Mouse (Mus musculus) frontal cortex, postnatal 36 days (tissue): ENCODE measurements around the gene Bmper.

Experiments used
- DNase-seq, 2 experiments: peaks; one replicate each; pipeline ENCODE4 v3.0.0; 2022; ENCODE audit warnings: low spot score in 2 of 2

Gene Bmper

DNA sequence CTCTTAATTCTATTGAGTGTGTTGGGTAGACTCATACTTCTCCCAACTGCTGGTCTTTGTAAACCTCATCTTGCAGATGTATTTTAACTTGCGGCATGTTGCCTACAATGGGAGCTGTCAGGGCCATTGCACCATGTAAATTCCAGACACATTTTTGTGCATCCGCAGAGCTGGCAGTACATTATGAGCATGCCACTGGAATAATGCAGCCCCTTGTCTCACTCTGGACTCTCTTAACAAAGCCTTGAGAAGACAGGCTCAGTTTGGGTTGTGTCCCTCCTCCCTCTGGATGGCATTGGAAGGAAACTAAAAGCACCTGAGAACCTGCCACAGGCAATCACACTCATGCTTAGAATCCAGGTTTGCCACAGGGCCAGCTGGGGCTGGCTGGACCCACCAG is 209.8 kb downstream of the Bmper start:
- DNase-seq: no peak

DNA sequence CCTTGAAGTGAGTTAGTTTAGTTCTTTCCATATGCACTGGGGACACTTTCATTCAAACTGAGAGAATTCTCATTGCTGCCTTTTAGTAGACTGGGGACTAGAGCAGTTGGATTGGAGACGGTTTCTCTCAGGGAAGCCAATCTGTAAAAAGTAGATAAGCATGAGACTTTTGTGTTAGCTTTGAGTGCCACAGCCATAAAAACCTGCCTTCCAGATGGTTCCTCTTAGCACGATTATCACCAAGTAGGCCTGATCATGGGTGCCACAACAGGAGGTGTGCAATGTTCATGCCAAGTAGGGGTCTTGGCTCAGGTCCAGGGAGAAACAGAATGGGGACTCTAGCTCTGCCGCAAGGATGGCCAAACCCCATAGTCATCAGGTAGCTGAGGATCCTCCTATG is 210.4 kb downstream of the Bmper start:
- DNase-seq: peak in 1 of 2 experiments; percentile 22

DNA sequence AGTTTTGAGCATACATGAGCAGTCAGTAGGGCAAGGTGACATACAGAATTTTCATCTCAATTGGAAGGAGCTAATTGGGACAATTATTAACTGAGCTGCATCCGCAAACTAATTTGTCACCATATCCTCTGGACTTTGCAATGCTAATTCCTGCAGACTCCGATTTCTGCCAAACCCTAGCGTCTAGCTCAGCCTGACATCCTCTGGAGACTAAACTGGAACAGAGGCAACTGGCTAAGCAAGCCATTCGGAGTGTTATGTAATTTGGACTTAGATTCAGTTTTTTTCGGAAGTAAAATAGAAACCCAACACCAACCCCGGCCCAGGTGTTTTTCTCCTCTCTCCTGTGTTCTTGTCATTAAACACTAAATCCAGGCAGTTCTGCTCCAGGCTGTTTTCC is 213.9 kb downstream of the Bmper start:
- peak in 1 of 2 experiments; percentile 35 for DNase-seq

DNA sequence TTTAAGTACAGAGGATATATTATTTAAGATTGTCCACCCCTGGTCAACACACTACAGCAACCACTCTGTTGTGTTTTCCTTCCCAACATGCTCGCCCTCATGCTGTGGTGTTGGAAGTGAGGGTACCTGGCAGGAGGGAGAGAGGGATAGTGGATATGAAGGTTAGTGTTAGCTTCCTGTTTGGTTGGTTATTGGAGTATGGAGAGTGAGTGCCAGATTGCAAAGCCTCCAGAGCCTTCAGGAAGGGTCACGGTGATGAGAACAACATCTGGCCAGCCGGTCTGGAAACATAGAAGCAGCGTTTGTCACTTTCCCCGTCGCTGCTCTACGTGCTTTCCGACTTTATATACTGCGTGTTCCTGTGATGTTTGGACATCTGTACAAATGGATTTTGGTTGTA is 215.8 kb downstream of the Bmper start:
- DNase-seq: no peak

DNA sequence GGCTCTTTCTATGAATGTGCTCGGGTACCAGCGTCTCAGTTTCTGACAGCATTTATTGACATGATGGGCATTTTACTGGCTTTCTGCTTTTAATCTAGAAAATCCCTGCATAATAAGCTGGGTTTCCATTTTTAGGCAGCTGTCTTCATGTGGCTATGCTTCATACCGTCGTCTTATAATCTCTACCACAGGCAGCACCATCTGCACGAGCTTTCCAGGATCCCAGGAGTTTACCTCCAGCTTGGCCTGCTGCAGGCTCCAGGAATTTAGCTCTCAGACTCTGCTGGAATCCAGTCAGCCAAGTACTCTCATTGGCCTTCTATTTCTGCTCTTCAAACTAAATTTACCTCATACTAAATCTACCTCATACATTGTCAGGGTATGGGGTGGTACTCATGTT is 219.3 kb downstream of the Bmper start:
- no peak for DNase-seq

DNA sequence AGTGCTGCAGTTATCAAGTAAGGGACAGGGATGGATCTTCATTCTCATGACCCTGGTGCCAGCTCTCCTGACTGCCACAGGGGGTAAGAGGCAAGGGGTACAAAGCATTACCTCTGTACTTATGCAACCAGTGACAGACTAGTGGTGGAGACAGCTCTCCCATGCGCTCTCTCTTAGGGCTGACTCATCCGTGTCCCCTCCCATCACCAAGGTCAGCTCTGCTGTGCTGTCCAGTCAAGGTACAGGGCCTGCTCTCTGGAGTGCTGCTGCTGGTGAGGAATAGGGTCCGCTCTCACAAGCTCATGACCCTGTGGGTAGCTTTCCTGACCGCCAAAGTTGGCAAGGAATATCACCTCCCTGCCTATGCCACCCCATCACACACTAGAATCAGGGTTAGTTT is 222.1 kb downstream of the Bmper start:
- no peak for DNase-seq

DNA sequence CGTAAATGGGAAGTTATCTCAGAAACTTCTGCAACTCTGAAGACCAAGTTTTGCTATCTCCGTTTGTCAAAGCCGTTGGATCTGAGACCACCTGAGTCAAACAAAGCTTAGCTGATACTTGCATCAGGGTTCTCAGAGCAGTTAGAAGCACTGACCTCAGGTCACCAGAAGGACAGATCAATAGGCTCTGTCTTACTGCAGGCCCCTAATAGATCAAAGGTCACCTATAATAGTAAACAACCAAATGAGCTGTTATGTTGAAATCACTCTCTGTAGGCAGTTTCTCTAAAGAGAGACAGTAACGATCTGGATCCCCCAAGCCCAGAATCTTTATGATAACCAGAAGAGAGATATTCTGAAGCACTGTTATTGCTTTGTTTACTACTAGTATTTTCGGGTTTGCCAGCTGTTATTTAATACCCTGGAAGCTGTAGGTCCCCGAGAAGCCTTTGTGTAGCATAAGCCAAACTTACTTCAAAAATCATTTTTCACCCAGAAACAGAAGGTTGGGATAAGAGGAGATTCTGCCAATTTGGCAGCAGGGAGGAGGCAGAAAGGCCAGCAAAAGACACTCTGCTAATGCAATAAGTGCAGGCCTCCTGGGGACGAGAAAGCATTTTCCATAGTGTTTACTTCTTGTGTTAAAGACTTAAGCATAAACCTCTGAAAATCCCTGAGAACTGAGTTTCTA is 224.5 kb downstream of the Bmper start:
- no peak for DNase-seq

DNA sequence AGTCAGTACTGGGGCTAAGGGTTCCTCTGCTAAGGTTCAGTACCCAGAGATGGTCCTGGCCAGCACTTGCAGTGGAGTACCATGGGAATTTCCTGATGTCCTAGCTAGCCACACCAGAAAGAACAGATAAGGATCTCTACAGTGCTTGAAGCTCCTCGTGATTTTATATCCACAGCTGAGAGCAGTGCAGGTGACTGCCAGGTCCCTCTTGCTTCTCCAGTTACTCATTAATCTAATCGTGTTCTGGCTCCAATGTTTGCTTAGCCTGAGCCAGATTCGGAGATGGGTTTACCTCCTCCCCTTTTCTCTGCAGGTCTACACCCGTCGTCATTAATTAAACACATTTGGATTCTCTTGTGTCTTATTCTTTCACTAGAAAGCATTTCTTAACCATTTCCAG is 230.4 kb downstream of the Bmper start:
- DNase-seq: no peak

DNA sequence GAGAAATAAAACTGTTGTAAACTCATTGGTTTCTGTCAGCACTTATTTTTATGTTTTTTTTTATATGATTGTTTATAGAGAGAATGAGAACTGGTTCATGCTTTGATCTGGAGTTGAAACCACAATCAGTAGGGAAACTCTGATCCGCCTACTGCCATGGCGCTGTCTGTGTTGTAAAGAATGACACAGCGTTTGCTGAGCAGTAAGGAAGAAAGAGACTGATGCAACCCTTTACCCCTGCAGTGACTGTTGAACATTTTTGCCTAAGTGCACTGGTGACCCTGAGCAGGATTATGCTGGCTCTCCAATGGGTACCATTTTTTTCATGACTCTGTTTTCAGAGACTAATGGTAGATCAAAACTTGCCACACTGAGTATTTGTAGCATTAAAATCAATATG is 234.3 kb downstream of the Bmper start:
- DNase-seq: no peak

DNA sequence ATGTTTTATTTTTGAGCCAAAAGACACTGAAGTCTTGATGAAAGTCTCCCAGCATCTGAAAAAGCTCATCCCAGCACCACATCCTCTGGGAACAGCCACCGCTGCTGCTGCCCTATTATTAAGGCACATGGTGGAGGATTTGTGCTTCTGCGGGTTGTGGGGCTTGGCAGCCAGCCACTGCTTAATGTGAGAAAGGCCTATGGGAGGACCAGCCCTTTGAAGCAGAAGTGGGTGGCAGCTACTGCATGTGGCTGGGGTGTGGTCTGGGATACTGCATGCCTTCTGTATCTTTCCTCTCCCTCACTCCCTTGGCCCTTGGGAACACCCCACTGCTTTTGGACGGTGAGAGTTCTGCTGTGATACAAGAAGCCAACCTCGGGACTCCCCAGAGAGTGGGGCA is 237.8 kb downstream of the Bmper start:
- DNase-seq: no peak

DNA sequence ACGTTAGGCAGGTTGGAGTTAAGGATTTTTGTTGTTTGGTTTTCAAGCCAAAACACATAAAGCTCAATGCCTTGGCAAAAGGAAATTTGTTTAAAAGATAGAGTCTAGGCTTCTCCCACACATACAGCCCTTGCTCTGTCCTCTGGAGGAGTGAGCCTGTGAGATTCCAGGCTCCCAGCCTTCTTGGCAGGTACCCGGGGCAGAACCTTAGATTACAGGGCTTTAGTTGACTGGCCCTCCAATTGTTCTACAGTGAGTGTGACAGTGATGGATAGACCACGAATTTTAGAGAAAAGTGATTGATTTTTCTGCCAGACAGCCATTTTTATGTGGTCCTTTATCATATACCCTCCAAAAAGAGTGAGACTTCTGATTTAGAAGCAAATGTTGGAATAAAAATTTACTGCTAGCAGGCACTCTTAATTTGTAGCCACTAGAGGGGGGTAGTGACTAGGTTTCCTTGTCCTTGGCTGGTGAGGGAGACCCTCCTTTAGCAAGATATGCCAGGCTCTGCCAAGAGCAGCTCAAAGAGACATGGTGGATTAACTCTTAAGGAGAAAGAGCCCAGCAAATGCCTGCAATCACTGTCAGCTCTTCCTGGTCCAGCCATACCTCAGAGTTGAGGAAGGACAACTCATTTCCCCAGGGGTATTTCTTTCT is 240.2 kb downstream of the Bmper start:
- peak; percentile 30 to 72 for DNase-seq

DNA sequence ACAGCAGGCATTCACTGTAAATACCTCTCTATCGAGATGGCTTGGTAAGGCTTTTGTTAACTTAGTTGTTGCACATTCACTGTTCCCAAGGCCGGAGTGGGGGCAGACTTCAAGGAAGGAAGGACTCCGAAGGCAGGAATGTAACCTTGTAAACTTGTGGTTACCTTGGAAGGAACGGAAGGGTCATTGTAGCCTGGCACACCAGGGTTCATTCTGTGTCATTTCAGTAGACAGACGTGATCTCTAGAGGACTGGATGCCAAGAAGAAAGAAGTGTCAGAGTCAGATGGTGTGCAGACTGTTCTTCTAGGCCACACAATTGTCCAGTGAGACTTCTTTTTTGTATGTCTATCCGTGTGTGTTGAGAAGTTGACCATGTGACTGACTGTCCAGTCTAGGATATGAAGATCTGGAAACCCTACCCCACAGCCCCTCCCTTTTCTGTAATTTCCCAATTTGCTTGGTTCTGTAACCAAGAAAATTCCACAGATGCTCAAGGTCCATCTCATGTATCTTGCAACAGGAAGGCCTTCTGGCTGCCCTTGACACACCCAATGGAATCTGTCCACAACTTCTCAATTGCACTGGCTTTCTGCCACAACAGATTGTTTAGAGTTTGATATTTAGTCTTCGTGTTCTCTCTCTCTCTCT is 242.2 kb downstream of the Bmper start:
- DNase-seq: no peak

DNA sequence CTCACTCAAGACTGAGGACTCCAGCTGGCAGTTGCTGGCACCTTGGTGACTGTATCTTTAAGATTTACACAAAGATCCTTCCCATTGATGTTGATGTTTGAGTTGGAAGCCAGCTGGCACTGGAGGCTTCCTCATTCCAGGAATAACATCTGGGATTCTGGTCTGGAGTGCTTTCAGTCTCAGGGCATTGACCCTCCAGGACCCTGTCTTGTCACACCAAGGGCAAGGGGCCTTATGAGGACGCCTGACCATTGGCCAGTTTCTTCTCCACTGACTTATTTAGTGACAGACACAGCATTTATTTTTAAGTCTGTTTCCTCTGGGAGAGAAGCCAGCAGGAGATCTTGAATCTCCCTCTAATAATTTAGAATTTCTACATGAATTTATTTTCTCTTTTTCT is 247.0 kb downstream of the Bmper start:
- no peak for DNase-seq

DNA sequence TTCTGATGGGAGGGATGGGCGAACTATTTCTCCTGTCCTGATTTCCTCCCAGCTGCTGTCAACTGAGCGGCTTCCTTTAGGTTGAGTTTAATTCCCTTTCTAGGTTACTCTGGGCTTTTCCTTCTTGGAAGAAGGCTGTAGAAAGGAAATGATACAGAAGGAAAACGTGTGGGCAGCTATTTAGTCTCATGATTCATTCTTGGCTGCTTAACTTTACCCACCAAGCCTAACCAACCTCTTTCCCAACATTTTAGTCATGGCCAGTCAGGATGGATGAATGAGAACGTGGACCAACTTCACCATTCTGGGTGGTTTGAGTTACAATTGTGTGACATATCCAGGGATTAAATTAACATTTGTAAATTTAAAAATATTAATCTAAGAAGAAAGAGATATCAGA is 263.0 kb downstream of the Bmper start:
- DNase-seq: no peak

DNA sequence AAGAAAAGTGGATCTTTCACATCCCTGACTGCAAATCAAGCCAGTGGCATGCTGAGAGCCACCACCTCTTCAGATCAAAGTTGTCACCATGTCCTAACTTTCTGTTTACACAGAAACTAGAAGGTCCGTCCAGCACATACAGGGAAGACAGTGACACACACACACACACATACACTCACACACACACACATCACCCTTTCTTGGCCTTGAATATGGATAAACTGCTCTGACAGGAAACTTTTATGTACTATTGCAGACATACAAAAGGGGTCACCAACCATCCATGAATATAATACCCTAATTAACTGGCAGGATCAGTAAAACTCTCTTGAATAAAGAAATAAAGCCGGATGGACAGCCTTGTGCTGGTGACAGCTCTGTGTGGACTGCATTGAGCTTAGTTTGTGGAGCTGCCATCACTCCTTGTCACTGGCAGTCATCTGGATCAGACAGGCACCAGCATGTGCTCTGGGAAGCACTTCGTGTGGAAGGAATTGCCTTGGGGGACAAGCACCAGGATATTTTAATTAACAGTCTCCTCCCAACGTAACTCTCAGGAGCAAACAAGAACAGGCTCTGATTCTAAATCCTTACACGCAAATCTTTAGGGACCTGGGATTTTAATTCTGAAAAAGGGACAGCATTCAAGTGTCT is 264.0 kb downstream of the Bmper start:
- DNase-seq: no peak

DNA sequence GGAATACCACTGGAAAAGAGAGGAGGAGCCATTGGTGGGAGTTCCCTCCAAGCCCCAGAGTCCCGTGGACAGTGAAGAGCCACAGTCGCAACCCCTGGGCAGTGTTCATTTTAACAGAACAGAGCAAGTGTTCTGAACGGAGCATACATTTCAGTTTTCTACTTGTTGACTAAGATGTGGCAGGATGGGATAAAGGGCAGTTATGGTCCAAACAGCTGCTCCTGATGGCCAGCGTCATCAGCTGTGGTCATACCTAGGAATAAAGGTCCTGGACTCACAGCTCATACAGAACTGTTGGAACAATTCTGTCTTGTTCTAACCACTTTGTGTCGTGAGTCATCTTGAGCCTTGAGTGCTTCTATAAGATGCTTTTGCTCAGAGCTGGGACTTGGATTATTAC is 265.4 kb downstream of the Bmper start:
- no peak for DNase-seq

DNA sequence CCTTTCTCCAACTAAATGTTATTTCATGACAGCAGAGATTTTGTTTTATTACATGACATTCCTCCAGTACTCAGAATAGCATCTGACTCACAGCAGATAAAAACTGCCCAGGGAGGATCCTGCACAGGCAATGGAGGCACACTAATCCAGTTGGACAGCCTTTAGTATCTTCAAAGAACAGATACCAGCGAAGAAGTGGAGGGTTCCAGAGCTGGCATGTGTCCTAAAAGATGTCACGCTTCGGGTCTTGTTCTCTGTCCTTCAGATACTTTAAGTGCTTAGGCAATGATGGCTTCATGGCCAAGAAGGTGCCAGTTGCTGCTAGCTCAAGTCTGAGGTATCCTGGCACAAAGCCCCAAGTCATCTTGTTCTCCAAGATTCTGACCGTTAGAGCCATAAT is 272.5 kb downstream of the Bmper start:
- peak; percentile 54 to 63 for DNase-seq

DNA sequence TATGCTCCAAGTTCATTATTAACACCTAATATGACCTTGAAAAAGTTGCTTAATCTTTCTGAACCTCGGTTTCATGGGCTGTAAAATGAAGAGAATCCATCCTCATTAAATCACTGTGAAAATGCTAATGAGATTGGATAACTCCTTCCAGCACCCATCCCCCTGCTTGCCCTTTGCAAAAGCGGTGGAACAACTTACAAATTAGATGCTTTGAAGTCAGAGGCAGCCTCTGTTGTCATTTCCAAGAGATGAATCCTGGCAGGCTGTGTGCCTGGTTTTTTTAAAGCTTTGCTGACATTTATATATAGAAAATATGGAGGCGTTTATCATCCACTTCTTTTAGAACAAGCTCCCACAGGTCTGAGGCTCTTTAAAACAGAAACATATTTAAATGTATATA is 274.8 kb downstream of the Bmper start:
- peak; percentile 51 to 89 for DNase-seq

DNA sequence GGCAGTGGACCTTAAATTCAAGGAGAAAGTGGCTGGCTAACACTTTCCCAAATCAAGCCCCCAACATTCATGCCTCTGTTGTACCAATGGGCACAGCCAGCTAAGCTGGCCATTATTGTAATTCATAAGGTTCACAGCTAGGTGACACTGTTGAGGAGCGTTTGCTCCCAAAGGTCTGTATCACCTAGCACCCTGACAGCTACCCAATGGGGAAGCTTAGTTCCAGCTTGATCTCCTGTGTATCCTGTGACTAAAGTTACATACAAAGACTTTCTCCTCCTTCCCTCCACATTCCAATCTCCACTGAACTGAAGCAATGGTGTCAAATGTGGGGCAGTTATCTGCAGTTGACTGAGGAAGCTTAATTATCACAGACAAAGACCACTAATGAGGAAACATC is 311.0 kb downstream of the Bmper start:
- no peak for DNase-seq
